Mouse (Mus musculus) kidney, postnatal 25 days (tissue): Measurements from ENCODE around the gene Prss40.
"Not testable (repeated sequence)": the region's sequence is repeated elsewhere in the genome, so short reads cannot be mapped to it uniquely, and the experiment has no call there.

Experiments used
- DNase-seq, 2 experiments: peaks; one replicate each; pipeline ENCODE4 v3.0.0; 2021; ENCODE audit warnings: mixed read lengths in 2 of 2

Gene Prss40

DNA sequence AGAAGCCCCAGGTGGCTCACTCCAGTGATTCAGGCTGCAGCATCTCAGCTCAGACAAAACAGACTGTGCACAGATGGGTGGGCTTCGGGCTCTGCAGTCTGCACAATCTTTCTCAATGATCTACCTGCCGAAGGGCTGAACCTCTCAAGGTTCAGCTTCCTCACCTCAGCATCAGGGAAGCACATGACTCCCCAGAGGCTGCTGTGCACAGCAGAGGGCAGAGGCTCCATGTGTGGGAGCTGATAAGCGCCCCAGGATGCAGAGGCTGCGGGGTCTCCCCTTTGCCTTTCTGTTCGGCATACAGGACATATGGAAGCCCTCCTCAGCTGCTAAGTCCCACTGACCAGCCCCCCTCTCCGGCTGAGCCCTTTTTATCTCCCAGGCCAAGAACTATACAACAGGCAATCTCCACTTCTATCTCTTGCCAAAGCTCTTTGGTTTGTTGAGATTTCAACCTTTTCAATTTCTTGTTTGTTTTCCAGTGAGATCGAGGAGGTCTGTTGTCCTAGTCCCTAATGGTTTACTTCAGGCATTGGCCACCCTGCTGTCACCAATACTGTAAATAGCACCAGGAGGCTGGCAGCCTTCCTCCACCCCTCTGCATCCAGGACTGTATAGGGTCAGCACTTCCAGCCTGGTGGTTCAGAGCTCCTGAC is 25.6 kb downstream of the Prss40 start, which contains the start of gene Cfc1:
Gene Cfc1, plus strand, starts transcription at position 606 of the 656 bp plus-strand sequence.
- DNase-seq = not testable (repeated sequence)

DNA sequence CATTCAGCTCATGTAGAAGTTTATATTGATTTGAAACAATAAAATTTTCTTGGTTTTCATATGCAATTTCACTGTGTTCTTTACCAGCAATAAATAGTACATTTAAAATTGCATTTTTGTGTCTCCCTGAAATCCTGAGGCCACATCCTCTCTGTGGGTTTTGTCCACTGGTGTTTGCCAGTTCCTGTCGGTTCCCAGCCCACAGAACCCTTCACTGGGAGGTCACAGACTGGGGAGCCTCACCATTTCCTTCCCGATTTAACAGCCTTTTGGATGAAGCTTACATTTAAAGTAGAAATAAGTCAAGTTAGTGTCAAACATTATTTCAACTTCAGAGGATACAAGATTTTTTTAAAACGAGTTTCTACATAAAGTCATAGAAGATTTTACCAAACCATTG is 26.2 kb downstream of the Prss40 start:
- not testable (repeated sequence) for DNase-seq

GRCm38 (mm10) chr1:34523647-34524046 is 37.1 kb downstream of the Prss40 start:
- no peak for DNase-seq

DNA sequence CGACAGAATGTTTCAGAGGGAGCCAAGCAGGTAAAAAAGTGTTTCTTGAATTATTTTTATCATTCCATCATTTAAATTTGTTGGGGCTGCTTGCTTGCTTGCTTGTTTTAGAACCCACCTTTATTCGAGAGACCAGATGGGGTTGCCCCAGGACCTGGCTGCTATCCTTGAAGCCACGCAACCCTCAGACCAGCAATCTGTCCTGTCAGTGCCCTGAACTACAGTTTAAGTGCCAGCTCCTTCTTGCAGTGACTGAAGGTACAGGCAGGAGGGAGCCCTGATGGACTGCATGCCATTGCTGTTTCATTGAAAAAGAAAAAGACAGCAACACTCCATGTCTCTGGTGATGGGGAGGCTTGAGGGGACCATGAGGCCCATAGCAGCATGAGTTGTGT is 37.9 kb downstream of the Prss40 start:
- DNase-seq = no peak

DNA sequence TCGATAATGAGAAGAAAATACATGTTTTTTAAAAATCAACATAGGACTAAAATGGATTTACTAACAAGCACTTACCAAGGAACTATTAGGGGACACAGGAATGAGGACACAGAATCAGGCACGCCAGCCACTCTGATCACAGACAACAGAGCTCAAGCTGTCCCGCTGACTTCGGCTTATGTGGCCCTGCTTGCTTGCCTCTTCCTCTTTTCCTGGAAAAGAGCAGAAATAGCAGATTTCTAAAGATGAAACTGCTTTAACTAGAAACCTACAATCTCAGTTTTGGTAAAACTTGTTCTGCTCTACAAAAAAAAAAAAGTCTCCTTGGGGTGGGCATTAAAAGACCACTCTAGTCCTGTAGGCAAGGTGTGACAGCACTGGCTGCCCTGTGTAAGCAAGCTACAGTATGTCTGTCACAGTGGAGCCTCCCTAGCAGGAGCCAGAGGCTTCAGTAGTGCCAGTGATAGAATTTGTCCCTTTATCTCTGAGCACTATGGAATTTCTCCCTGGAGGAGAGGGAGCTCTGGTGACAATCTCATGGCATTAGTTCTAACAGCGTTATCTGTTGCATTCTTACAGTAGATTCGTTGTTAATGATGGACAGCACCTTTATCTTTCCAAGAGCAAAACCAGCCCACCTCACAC is 38.4 kb downstream of the Prss40 start:
- no peak for DNase-seq

DNA sequence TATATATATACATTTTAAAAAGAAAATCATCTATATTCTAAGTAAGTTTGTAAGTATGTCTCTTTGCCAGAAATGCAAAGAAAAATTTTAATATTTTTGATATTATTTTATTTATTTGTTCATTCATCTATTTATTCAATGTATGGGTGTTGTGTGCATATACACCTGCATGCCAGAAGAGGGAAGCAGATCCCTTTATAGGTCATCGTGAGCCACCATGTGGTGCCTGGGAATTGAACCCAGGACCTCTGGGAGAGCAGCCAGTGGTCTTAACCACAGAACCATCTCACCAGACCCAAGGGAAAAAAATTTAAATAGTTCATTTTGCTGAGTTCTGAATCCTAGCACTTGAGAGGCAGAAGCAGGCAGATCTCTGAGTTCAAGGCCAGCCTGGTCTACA is 42.5 kb downstream of the Prss40 start:
- no peak for DNase-seq

- not testable (repeated sequence) for DNase-seq
These were observed 42.9 kb downstream of the Prss40 start for GRCm38 (mm10) chr1:34517797-34518196.

DNA sequence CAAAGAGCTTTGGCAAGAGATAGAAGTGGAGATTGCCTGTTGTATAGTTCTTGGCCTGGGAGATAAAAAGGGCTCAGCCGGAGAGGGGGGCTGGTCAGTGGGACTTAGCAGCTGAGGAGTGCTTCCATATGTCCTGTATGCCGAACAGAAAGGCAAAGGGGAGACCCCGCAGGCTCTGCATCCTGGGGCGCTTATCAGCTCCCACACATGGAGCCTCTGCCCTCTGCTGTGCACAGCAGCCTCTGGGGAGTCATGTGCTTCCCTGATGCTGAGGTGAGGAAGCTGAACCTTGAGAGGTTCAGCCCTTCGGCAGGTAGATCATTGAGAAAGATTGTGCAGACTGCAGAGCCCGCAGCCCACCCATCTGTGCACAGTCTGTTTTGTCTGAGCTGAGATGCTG is 43.4 kb downstream of the Prss40 start:
- DNase-seq = not testable (repeated sequence)

- DNase-seq = no peak
These were observed 44.1 kb downstream of the Prss40 start for GRCm38 (mm10) chr1:34516595-34516994.

DNA sequence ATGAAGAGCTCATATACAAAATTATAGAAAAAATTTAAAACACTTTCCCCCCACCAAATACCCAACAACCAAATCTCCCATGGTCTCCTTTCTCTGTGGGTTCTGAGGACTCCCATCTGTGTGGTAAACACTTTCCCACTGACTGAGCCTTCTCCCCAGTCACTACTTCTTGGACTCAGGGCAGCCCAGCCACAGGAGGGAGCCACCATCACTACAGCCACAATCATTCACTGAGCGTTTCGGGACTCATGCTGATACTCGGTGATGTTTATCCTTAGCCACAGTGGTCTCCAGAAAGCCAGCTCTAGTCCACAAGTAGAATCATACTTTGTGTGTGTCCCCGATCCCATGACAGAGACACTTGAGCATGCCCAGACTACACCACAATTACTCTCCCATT is 47.7 kb downstream of the Prss40 start:
- no peak for DNase-seq

- DNase-seq = peak in 1 of 2 experiments; percentile 10
These were observed 49.7 kb downstream of the Prss40 start for GRCm38 (mm10) chr1:34511027-34511426.

GRCm38 (mm10) chr1:34510575-34510981 is 50.2 kb downstream of the Prss40 start:
- no peak for DNase-seq

DNA sequence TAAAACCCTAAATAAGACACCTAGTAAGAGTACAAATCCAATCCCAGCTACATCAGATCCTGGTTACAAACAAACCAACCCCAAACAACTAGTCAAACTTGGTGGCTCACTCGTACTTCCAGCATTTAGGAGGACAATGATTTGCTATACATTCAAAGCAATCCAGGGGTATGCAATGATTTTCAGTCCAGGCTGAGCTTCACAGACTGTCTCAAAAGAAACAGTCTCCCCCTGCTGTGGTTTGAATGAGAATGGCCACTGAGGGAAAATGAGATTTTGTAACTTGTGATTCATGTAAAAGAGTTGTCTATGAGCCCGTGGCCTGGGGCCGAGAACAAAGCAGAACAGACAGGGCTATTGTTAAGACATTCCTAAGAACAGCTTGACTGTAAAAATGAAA is 52.8 kb downstream of the Prss40 start:
- no peak for DNase-seq

DNA sequence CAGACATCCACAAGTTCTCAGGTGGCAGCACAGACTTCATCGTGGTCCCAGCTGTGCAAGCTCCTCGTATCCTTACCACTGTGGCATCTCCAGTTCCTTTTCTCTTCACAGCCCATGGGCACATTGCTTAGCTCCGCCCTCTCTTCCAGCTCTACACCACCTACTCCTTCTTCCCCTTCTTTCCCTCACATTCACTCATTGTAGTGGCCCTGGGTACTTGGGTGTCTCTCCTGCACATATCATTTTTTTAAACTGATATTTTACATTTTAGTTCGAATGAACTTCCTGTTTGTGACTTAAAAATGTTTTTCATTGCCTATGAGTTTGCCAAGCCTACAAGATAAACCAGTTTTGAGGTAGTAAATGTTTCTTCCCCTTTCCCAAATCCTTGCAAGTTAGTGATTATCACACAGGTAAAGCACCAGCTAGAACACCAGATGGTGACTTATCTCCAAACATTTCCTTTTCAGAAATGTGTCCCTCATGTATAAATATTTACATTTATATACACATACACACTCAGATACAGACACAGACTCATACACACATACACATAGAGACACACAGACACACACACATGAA is 54.7 kb downstream of the Prss40 start:
- no peak for DNase-seq

- no peak for DNase-seq
These were observed 55.4 kb downstream of the Prss40 start for GRCm38 (mm10) chr1:34505307-34505706.

GRCm38 (mm10) chr1:34502991-34503390 is 57.8 kb downstream of the Prss40 start:
- DNase-seq = no peak
